Mouse (Mus musculus): ENCODE measurements around the gene Cfap97. TPM values are rescaled to one million over a fixed set of nuclear protein-coding genes. Genes with fewer than 3 reads are reported as not detected.
A peak's percentile ranks its signal among the peaks of the same experiment; 100 is the strongest.
"Not testable (repeated sequence)": the region's sequence is repeated elsewhere in the genome, so short reads cannot be mapped to it uniquely, and the experiment has no call there.

Gene Cfap97
- polyA plus RNA-seq (2016; fragmentation: Nextera tagmentation; extraction: Ambion mirVana), result 22.4 and 22.9 TPM in 2 replicates

DNA sequence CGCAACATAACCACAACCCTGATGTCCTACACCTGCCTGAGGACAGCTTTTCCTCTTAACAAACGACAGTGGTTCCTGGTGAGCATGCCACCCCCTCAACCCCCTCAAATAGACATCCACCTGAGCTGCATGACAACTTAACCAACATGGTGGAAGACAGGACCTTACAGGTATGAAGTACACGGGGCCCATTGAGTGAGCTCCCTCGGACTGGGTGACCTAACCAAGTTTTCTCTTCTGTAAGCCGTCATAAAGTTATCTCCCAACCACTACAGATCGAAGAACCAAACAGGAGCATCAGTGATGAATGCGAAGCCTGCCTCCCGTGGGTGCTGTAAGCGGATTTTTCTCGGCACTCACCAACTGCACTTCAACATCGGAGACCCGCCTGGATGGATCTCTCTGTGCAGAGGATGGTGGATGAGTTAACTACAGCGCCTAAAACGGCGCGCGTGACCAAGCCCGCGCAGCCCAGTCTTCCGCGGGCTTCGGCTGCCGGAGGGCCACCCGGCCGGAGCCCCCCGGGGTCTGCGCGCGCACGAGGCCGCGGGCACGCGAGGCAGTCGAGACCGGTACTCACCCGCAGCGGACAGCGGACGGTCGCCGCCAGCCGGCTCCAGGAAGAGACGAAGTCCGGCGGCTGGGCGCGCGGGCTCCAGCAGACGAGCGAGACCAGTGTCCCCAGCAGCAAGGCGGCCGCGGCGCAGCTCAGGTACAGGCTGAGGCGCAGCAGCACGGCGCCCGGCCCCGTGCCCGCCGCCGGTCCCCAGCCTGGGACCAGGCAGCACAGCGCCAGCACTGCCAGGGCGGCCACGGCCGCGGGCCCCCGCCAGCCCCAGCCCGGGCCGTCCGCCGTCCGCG, at the start of gene Cfap97:
TSS of gene Cfap97 (plus strand) at position 570 of the 861 bp plus-strand sequence.
- Histone ChIP-seq H3K9me3 (no peaks in the 10 kb centered on the region), H3K4me3 (replicated peaks) (peak within 1 kb of the TSS; percentile 85), H3K9ac (peak within 1 kb of the TSS; percentile 86), H3K4me2 (peak within 1 kb of the TSS; percentile 93), H3K27me3 (peaks cover 18% of the 10 kb centered on the region), H3K36me3 (replicated peaks) (no peaks in the 10 kb centered on the region), H3K4me1 (peaks cover 14% of the 10 kb centered on the region), H3K27ac (peak within 1 kb of the TSS; percentile 58)
- 1% methylated on average over 61 of the region's 75 CpGs for WGBS
- peak; percentile 86 for ATAC-seq (ENCODE audit: low FRiP score)

DNA sequence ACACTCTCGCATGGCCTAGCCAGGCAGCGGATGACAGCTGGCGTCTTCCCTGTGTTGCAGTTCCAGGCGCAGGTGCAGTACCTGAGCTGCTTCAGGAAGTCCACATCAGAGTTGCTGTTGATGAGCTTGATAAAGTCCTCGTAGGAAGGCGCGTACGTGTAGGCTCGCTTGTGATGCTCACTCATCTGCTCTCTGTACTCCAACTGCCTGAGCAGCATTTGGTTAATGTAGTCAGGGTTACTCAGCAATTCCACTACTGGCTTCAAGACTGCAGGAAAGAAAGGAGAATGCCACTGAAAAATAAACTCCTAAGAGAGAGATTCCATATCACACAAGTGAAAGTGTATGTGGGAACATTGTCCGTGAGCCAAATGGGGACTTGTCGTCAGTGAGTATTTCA, 48.1 kb upstream of the Cfap97 start:
- H3K9me3 ChIP-seq, result 0 out of 2 replicates have a peak, but pooled peaks cover 3% of the 10 kb centered on the region
- no peak overlapping the region for H3K4me3 ChIP-seq (replicated peaks)
- no peak for ATAC-seq (ENCODE audit: low FRiP score)
- no peaks in the 10 kb centered on the region for H3K4me1 ChIP-seq
- no peak overlapping the region for H3K4me2 ChIP-seq
- WGBS, result 94% methylated on average over 11 of the region's 11 CpGs
- no peak overlapping the region for H3K27ac ChIP-seq
- H3K9ac ChIP-seq, result no peak overlapping the region
- H3K27me3 ChIP-seq, result no peaks in the 10 kb centered on the region
- H3K36me3 ChIP-seq (replicated peaks), result peaks cover 19% of the 10 kb centered on the region

DNA sequence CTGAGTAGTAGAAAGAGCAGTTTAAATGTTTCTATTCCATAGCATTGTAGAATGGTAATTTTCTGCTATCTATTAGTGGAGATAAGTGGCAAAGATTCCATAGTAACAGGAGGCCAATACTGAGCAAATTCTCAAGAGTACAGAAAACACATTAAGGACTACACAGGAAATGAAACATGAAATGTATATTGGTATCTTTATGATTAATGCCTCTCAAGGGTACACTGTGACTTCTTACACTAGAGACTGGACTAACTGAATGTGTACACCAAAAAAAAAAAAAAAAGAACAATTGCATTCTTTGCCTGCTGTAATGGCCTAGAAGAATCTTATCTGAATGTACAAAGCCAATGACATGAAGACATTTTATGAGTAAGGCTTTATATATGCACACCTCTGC, 43.9 kb upstream of the Cfap97 start:
- no peaks in the 10 kb centered on the region for H3K4me1 ChIP-seq
- no peaks in the 10 kb centered on the region for H3K9me3 ChIP-seq
- ATAC-seq (ENCODE audit: low FRiP score), result no peak
- no peak overlapping the region for H3K27ac ChIP-seq
- peaks cover 6% of the 10 kb centered on the region for H3K36me3 ChIP-seq (replicated peaks)
- H3K9ac ChIP-seq, result no peak overlapping the region
- H3K4me2 ChIP-seq, result no peak overlapping the region
- H3K4me3 ChIP-seq (replicated peaks), result no peak overlapping the region
- H3K27me3 ChIP-seq, result no peaks in the 10 kb centered on the region

DNA sequence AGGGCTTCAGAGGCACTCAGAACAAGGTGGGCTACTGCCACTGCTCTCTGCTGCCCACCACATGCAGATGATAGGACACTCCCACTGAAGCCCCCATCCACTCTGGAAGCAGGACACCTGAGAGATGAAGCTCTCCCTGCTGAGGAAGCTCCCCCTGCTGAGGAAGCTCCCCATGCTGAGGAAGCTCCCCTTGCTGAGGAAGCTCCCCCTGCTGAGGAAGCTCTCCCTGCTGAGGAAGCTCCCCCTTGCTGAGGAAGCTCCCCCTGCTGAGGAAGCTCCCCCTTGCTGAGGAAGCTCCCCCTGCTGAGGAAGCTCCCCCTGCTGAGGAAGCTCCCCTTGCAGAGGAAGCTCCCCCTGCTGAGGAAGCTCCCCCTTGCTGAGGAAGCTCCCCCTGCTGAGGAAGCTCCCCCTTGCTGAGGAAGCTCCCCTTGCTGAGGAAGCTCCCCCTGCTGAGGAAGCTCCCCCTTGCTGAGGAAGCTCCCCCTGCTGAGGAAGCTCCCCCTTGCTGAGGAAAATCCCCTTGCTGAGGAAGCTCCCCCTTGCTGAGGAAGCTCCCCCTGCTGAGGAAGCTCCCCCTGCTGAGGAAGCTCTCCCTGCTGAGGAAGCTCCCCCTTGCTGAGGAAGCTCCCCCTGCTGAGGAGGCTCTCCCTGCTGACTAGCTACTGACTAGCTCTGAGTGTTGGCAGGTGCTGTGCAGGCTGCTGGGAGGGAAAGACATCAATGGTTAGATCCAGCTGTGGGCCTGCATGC, 38.0 kb upstream of the Cfap97 start:
- not testable (repeated sequence) for H3K4me2 ChIP-seq; H3K36me3 ChIP-seq (replicated peaks); H3K4me3 ChIP-seq (replicated peaks); H3K27me3 ChIP-seq; H3K9ac ChIP-seq; H3K4me1 ChIP-seq; H3K27ac ChIP-seq; ATAC-seq (ENCODE audit: low FRiP score); H3K9me3 ChIP-seq

DNA sequence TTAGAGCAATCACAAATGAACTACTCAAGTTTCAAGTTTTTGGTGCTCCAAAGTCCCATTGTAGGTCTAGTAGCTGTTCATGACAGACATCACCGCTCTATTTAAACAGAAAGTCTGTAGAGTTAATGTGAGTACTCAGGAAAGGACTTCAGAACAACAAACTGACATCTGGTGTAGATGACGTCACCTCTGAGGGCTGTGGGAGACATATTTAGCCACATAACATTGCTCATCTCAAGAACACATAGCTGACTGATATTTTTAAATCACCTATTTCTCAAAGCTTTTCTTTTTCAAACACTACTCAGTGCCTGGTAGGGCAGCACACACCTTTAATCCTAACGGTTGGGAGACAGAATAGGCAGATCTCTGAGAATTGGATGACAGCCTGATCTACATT, 34.4 kb upstream of the Cfap97 start:
- Histone ChIP-seq H3K27me3 (no peaks in the 10 kb centered on the region), H3K4me3 (replicated peaks) (no peak overlapping the region), H3K4me1 (no peaks in the 10 kb centered on the region), H3K36me3 (replicated peaks) (peaks cover 7% of the 10 kb centered on the region; the same call in 1 of the 2 replicates), H3K4me2 (no peak overlapping the region), H3K9ac (no peak overlapping the region), H3K9me3 (no peaks in the 10 kb centered on the region), H3K27ac (no peak overlapping the region)
- ATAC-seq (ENCODE audit: low FRiP score), result no peak
- WGBS, result 83% methylated on average over 3 of the region's 3 CpGs

DNA sequence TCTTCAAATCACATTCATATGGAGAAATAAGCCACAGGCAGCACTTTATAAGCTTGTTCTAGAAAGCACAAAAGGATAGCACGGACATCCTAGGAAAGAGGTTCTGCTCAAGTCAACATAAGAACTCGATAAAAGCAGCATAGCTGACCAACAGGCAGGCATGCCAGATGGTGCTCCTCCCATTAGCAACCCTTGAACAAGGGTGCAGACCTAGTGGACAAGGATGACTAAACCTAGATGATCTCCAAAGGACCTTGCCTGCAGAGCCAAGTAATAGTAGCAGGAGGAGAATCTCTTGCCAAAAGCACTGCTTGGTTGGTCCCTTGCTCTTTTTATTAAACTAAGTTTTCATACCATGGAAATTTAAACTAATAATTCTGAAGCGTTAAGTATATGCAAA, 32.4 kb upstream of the Cfap97 start:
- 90% methylated on average over 3 of the region's 3 CpGs for WGBS
- ATAC-seq (ENCODE audit: low FRiP score), result no peak

DNA sequence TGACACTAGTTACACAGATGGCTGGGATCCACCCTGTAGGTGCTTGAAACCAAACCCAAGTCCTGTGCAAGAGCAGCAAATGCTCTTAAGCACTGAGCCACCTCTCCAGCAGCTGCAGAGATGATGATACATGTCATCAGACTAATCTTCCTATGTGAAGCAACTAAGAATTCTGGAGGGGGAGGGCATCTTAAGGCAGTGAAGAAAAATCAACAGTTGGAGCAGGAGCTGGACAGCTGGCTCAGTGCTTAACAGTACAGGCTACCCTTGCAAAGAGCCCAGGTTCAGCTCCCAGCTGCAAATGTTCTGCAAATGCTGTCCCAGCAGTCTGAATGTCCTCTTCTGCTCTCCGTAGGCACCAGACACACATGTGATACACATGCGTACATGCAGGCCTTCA, 29.1 kb upstream of the Cfap97 start:
- no peak overlapping the region for H3K27ac ChIP-seq
- WGBS, result 94% methylated on average over 2 of the region's 2 CpGs
- H3K27me3 ChIP-seq, result no peaks in the 10 kb centered on the region
- no peak overlapping the region for H3K4me3 ChIP-seq (replicated peaks)
- no peak overlapping the region for H3K9ac ChIP-seq
- H3K36me3 ChIP-seq (replicated peaks), result 0 out of 2 replicates have a peak, but pooled peaks cover 4% of the 10 kb centered on the region
- H3K9me3 ChIP-seq, result no peaks in the 10 kb centered on the region
- ATAC-seq (ENCODE audit: low FRiP score), result no peak
- no peaks in the 10 kb centered on the region for H3K4me1 ChIP-seq
- H3K4me2 ChIP-seq, result no peak overlapping the region

More for the DNA sequence above, 32.4 kb upstream of the Cfap97 start:
- Histone ChIP-seq H3K4me2 (no peak overlapping the region), H3K27me3 (no peaks in the 10 kb centered on the region), H3K4me3 (replicated peaks) (no peak overlapping the region), H3K27ac (no peak overlapping the region), H3K4me1 (no peaks in the 10 kb centered on the region), H3K9me3 (no peaks in the 10 kb centered on the region), H3K36me3 (replicated peaks) (peaks cover 10% of the 10 kb centered on the region; the same call in 1 of the 2 replicates), H3K9ac (no peak overlapping the region)

DNA sequence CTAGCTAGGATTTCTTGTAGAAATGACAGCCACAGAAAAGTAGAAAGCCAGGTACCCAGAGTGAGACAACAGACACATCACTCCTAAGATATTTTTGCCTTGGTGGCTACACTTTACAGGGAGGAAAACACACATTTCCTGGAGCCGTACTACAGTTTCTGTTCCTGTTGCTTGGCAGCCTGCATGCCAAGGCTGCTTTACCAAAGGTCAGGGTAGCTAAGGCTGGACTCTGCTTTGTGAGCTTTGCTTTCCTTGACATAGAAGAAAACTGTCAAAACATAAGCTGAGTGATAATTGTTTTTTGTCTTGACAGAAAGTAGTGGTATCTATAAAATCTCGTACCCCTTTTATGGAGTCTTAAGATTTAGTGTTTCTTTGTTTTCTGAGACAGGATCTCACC, 21.1 kb upstream of the Cfap97 start:
- Histone ChIP-seq H3K9ac (no peak overlapping the region), H3K27ac (no peak overlapping the region), H3K4me1 (no peaks in the 10 kb centered on the region), H3K36me3 (replicated peaks) (peaks cover 7% of the 10 kb centered on the region; the same call in 1 of the 2 replicates), H3K4me2 (no peak overlapping the region), H3K9me3 (no peaks in the 10 kb centered on the region), H3K27me3 (no peaks in the 10 kb centered on the region), H3K4me3 (replicated peaks) (no peak overlapping the region)
- 81% methylated on average over 2 of the region's 2 CpGs for WGBS
- no peak for ATAC-seq (ENCODE audit: low FRiP score)

DNA sequence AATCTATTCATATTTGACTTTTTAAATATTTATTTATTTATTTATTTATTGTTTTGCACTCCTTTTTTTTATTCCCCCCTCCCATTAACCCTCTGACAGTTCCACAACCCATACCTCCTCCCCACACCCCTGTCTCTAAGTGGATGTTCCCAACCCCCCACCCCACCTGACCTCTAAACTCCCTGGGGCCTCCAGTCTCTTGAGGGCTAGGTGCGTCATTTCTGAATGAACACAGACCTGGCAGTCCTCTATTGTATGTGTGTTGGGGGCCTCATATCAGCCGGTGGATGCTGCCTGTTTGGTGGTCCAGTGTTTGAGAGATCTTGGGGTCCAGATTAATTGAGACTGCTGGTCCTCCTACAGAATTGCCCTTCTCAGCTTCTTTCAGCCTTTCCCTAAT, 16.0 kb upstream of the Cfap97 start:
- H3K27ac ChIP-seq; H3K27me3 ChIP-seq; ATAC-seq (ENCODE audit: low FRiP score); H3K4me3 ChIP-seq (replicated peaks); H3K9ac ChIP-seq; H3K36me3 ChIP-seq (replicated peaks); H3K4me2 ChIP-seq; H3K9me3 ChIP-seq; H3K4me1 ChIP-seq: not testable (repeated sequence)
- WGBS, result 91% methylated on average over 2 of the region's 2 CpGs

DNA sequence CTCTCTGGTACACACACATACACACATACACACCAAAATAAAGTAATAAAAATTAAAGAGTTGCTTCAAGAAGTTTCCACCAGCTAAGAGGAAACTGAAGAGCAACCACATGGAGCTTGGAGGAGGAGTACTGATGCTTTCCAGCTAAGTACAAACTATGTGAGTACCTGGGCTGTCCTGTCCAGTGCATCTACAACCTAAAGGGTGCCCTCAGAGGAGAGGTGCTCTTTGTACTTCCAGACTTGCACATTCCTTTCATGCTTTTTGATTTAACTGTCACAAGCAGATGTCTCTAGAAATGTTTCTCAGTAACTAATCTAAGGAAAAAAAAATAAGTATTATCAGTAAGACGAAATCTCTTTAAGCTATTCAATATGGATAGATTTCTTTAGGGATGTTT, 14.2 kb upstream of the Cfap97 start:
- Histone ChIP-seq H3K9ac (no peak overlapping the region), H3K27ac (no peak overlapping the region), H3K4me1 (no peaks in the 10 kb centered on the region), H3K4me3 (replicated peaks) (no peak overlapping the region), H3K9me3 (no peaks in the 10 kb centered on the region), H3K4me2 (no peak overlapping the region), H3K27me3 (no peaks in the 10 kb centered on the region), H3K36me3 (replicated peaks) (peaks cover 7% of the 10 kb centered on the region; the same call in 1 of the 2 replicates)
- ATAC-seq (ENCODE audit: low FRiP score), result no peak
- 98% methylated on average over 1 of the region's 1 CpGs for WGBS

DNA sequence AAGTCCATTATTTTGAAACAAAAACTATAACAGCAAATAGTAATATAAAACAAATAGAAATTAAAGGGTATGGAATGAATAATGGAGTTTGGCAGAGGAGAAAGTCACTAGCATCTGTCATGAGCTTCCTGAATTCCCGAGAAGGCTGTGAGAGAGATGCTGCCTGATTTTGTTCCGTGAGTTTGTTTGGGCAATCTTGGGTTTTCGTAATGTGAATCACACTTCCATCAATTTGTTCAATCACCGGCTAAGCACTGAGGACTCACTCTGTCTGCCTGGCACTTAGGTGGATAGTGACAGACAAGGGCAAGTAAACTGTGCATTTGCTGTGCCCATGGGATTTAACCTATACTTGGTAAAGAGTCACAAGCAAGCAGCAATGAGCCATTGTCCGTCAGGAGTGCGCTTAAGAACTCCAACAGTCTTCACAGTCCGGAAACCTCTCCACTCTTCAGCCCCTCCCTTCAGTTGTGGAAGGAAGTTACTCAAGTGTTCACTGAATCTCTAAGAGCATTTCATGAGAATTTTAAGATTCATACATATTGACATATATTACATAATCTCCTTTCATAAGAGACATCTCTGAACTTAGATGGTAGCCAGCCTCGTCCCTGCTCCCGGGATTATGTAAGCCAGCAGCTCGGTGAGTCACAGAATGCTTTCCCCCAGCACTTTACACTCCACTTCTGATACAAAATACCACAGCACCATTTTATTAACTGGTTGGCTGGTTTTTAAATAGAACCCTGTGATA, 13.6 kb upstream of the Cfap97 start:
- no peak for ATAC-seq (ENCODE audit: low FRiP score)
- 86% methylated on average over 10 of the region's 10 CpGs for WGBS
- H3K36me3 ChIP-seq (replicated peaks), result peaks cover 7% of the 10 kb centered on the region; the same call in 1 of the 2 replicates

More for the DNA sequence above, 13.6 kb upstream of the Cfap97 start:
- Histone ChIP-seq H3K9ac (no peak overlapping the region), H3K27me3 (no peaks in the 10 kb centered on the region), H3K9me3 (no peaks in the 10 kb centered on the region), H3K4me2 (no peak overlapping the region), H3K27ac (no peak overlapping the region), H3K4me1 (no peaks in the 10 kb centered on the region), H3K4me3 (replicated peaks) (no peak overlapping the region)
